Mouse (Mus musculus): ENCODE measurements around the gene Gm21294.
"Not testable (repeated sequence)": the region's sequence is repeated elsewhere in the genome, so short reads cannot be mapped to it uniquely, and the experiment has no call there.

GRCm38 (mm10) chrY:89052506-89052905 lies at the start of gene Gm21294:
- not testable (repeated sequence) for TF ChIP-seq CTCF (IDR thresholded peaks at IDR 0.05; ENCODE audit: low read depth); EP300 (optimal IDR thresholded peaks at IDR 0.05)
